Mouse (Mus musculus): ENCODE results near the gene Atp6v0c. TPM values are rescaled to one million over a fixed set of nuclear protein-coding genes. Genes with fewer than 3 reads are reported as not detected.

Gene Atp6v0c
- total RNA-seq (2021), result 1,000 to 10,000 TPM; 1,241 to 1,448 TPM

DNA sequence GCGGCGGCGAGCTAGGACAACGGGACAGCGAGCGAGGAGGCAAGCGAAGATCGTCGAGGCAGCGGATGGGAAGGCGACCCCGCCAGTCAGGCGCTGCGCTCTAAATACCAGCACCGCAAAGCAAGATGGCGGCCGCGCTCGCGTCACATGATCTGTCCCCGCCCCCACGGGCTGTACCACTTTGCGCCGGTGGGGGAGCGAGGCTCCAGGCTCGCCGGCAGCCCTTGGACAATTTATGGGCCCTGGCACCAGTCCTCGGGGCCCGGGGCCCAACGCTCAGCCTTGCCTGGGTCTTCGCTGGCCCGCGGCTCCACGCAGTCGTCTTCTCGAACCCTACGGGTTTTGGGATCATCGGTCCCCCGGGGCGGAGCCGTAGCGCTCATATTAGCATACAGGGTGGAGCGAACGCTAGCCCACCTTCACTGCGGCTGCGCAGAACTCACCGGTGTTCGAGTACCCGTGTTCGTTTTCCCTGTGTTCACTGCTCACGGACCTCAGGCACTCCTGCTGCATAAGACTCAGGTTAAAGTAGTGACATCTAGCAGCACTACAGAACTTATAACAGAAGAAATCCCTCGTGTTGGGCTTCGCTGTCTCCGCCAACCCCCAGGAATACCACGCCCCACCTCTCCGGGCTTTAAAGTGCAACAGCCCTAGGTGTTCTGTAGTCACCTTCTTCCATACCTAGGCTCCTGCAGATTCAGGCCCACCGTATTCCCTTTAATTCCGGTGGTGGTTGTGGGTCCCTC is at the start of gene Atp6v0c:
Gene Atp6v0c (minus strand): TSS at position 386 of the 749 bp plus-strand sequence.
- DNase-seq (ENCODE audit: low spot score in 2 of 2), result peak; percentile 95 to 96
- intact Hi-C loops (cut with DNase I), result loop anchor here (2.0 to 10.0 kb wide), 4 partner anchors 37 to 245 kb away; partner anchors contain the start of genes Abca17, Abca3 and Rnps1

- DNase-seq (ENCODE audit: low spot score in 2 of 2), result no peak
- intact Hi-C loops (cut with DNase I), result no loop called here
Measured at GRCm38 (mm10) chr17:24216836-24217235, 47.3 kb upstream of the Atp6v0c start.

DNA sequence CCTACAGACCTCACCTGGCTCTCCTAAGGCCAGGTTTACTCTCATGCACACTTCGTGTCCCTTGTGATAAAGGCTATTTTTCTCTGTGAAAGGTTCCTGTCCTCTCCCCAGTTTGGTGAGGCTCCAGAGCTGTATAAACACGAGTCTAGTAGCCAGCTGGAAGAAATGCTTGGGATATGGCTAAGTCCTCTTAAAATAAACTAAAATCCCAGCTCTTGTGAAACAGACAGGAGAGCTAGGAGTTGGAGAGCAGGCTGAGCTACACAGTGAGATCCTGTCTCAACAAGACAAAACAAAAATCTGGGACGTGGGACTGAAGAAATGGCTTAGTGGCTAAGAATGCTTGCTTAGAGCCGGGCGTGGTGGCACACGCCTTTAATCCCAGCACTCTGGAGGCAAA is 43.7 kb upstream of the Atp6v0c start:
- intact Hi-C loops (cut with DNase I), result no loop called here

GRCm38 (mm10) chr17:24212441-24213018 is 43.0 kb upstream of the Atp6v0c start:
- DNase-seq (ENCODE audit: low spot score in 2 of 2), result no peak
- intact Hi-C loops (cut with DNase I), result no loop called here

More for the DNA sequence above, 43.7 kb upstream of the Atp6v0c start:
- no peak for DNase-seq (ENCODE audit: low spot score in 2 of 2)

- intact Hi-C loops (cut with DNase I), result no loop called here
- peak; percentile 85 to 86 for DNase-seq (ENCODE audit: low spot score in 2 of 2)
Measured at GRCm38 (mm10) chr17:24211631-24212440, 42.3 kb upstream of the Atp6v0c start.

DNA sequence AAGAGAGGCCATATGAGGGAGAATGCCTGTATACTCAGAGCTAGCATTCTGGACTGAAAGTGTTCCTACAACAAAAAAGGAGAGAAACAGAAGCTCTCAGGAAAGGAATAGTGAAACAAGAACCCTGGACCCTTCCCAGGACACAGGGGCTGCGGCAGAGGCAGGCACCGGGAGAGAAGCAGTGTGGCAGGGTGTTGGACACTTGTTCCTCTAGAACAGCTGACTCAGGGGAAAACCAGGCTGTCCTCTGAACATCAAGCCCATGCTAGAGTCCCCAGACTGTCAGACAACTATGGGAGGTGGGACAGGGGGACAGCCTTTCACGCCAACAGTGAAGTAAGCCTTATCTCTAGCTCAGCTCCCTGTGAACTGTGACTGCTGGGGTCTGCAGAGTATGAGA is 41.1 kb upstream of the Atp6v0c start:
- no peak for DNase-seq (ENCODE audit: low spot score in 2 of 2)
- intact Hi-C loops (cut with DNase I), result no loop called here

GRCm38 (mm10) chr17:24209916-24210240 is 40.4 kb upstream of the Atp6v0c start:
- no peak for DNase-seq (ENCODE audit: low spot score in 2 of 2)
- intact Hi-C loops (cut with DNase I), result loop anchor here (5.0 kb wide), 1 partner anchor 142 kb away; the partner anchor contains the start of genes Abca17 and Abca3

GRCm38 (mm10) chr17:24209043-24209915 is 39.8 kb upstream of the Atp6v0c start, which contains the start of gene Ntn3:
TSS of gene Ntn3 (minus strand) at chr17:24209531.
- peak; percentile 52 to 67 for DNase-seq (ENCODE audit: low spot score in 2 of 2)
- intact Hi-C loops (cut with DNase I), result loop anchor here (5.0 kb wide), 1 partner anchor 143 kb away; the partner anchor contains the start of genes Abca17 and Abca3

GRCm38 (mm10) chr17:24208641-24209042 is 39.1 kb upstream of the Atp6v0c start:
- intact Hi-C loops (cut with DNase I), result loop anchor here (5.0 kb wide), 1 partner anchor 144 kb away; the partner anchor contains the start of genes Abca17 and Abca3
- no peak for DNase-seq (ENCODE audit: low spot score in 2 of 2)

DNA sequence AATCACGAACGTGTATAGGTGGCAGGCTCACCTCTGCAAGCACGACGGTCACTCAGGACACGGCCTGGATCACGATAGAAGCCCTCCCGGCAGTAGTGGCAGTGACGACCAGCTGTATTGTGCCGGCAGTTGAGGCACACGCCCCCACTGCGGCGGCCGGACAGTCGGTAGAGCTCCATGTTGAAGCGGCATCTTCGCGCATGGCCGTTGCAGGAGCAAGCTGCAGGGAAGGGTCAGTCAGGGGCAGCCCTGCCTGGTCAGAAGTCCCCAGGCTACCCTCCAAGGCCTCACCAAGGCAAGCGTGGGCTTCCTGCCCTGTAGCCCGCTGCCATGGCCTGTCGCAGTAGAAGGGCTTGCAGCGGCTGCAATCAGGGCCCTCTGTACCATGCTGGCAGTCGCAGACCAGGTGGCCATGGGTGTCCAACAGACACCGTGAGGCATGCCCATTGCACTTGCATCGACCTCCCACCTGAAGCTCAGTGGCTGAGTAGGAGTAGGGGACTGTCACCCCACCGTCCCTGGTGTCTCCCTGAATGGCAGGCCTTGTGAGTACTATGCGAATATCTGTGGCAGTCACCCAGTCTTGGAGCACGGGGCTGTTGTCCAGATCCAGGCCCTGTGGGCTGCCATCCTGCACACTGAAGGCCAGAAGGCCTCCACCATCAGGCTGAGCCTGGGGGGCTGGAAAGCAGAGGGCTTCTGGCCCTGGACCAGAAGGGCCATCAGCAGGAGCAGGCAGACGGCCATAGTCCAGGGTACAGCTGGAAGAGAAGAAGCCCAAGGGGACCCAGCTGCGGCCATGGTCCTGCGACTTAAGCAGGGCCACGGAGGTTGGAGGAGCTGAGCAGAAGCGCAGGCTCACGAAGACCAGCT is 38.5 kb upstream of the Atp6v0c start:
- DNase-seq (ENCODE audit: low spot score in 2 of 2), result no peak
- intact Hi-C loops (cut with DNase I), result loop anchor here (2.0 to 5.0 kb wide), 2 partner anchors 39 to 144 kb away; partner anchors contain the start of genes Abca17, Abca3 and Atp6v0c

DNA sequence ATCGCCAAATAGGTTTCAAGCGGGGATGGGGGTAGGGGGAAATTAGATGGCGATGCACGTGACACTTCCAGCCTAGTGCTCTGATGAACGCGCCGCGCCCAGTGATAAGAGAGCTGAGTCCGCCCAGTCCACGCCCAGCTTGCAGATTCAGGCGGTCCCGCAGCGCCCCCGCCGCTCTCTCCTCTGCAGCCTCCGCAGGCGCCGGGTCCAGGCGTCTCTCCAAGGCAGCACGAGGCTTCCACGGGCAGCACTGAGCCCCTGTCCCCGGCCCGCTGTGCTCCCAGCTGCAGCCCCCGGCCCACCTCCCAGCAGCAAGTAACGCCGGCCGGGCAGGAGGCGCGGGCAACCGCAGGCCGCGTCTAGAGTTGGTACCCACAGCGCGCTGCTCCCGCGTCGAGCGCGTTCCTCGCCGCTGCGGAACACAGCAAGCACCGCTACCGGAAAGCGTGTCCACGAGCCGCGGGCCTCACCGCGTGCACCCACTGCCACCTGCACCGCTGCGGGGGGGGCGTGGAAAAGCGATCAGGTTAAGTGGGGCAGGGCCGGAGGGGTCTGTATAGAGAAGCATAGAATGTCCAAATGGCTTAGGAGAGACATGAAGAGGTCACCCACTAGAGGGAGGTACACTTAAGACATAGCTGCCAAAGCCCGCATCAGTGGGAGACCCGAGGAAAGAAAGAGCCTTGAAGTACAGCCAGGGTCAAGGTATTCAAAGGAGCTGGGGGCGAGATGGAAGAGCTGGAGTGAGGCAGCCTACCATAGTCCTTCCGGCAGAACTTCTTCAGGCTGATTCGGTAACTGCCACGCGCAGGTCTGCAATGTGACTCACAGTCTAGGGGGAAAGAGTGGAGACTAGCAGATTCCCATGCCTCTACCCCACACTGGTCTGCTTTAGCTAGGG is 37.2 kb upstream of the Atp6v0c start:
- intact Hi-C loops (cut with DNase I), result loop anchor here (2.0 to 5.0 kb wide), 2 partner anchors 38 to 146 kb away; partner anchors contain the start of genes Abca17, Abca3 and Atp6v0c
- DNase-seq (ENCODE audit: low spot score in 2 of 2), result peak; percentile 85 to 88

- DNase-seq (ENCODE audit: low spot score in 2 of 2), result peak in 1 of 2 experiments; percentile 65
- intact Hi-C loops (cut with DNase I), result loop anchor here (2.0 to 5.0 kb wide), 2 partner anchors 37 to 146 kb away; partner anchors contain the start of genes Abca17, Abca3 and Atp6v0c
Measured at GRCm38 (mm10) chr17:24205908-24206361, 36.4 kb upstream of the Atp6v0c start.

DNA sequence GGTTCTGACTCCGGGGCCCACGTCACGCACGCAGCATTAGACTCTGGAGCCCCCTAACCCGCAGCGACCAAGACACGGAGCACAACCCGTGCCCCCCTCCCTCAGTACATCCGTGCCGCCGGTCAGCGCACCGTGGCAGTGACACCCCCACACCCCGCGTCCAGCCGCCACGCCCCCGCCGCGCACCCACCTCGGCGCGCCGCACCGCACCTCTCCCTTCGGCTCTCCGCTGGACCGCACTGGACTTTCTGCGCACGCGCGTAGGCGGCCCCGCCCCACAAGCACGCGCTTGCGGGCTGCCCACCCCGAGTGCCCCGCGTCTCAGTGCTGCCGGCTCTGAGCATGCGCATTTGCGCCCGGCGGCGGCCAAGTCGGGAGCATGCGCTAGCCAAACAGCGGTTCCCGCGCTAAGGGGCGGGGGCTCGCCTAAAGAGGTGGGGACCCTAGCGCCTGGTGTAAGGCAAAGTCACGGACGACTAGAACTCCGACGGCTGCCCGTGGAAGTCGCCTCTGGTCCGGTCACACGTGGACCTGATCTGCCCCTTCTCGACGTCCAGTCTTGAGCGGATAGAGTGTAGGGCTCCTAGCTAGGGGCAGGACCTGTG is 35.9 kb upstream of the Atp6v0c start, which contains the start of gene Tbc1d24:
Gene Tbc1d24 (minus strand): TSS at position 279 of the 605 bp plus-strand sequence.
- peak; percentile 97 for DNase-seq (ENCODE audit: low spot score in 2 of 2)
- intact Hi-C loops (cut with DNase I), result loop anchor here (5.0 kb wide), 1 partner anchor 147 kb away; the partner anchor contains the start of genes Abca17 and Abca3

DNA sequence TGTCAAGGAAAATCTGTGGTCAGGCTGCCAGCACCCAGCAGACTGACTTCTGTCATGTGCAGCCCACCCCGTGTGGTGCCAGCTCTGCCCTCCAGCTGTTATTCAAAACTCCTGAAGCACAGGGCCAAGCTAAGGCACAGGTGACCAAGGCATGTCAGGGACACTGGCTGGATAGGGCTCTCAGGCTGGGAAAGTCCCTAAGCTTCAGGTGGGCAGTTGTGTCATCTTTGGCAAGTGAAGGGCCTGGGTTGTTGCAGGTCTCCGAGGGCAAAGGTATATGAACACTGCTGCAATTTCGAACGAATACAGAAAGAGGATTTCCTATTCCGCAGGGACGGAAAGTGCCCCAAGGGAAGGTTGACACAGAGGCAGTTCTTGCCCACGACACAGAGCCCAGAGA is 35.3 kb upstream of the Atp6v0c start:
- DNase-seq (ENCODE audit: low spot score in 2 of 2), result no peak
- intact Hi-C loops (cut with DNase I), result loop anchor here (5.0 kb wide), 1 partner anchor 147 kb away; the partner anchor contains the start of genes Abca17 and Abca3

DNA sequence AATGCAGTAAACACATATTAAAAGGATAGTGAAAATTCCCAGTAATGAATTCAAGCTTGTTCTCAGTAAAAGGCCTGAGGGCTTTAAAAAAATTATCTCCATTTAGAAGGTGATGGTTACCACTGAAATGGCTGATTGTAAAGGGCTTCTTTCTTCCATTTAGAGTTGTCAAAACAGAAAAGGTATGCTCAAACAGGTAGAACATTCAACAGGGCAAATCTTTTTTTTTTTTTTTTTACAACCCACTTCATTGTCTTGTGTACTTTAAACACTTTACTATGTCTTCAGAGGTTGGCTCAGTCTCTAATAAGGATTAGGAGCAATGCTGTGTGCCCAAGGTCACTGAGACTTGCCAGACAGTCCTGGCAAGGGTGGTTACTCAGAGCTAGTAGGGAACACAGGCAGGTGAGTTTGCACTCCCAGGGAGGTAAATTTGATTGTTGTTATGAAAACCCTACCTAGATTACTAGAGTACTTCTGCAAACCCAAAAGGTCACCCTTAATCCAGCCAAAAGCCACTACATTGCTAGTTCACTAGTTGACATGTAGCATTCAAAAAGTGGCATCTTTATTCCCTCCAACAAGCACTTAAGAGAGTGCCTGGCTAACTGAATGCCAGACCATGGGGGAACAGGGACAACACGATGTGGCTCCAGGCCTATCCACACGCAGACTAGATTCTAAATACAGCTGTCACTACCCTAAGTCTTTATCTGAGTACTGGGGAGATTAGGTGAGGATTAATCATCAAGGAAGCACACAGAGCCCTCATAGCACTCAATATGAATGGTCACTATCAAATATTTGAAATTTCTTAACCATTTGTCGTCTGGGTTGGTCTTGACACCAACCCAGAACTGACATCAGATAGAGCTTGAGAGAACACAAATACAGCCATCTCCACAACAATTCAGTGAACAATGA is 34.4 kb upstream of the Atp6v0c start:
- no peak for DNase-seq (ENCODE audit: low spot score in 2 of 2)
- intact Hi-C loops (cut with DNase I), result no loop called here

Measured in left cerebral cortex, postnatal 36 days (tissue).